Mouse (Mus musculus) ZHBTc4 (cell line): ENCODE measurements around the gene Ptbp1.

Source experiments
- DNase-seq: peaks from one replicate; pipeline ENCODE4 v3.0.0-alpha.2; 2011; ENCODE audit warnings: low read depth, low spot score

Ptbp1 gene

GRCm38 (mm10) chr10:79853860-79854795 lies at the start of gene Ptbp1:
Gene Ptbp1 (plus strand): TSS chr10:79854427.
- peak; percentile 100 for DNase-seq

- DNase-seq, result no peak
Measured at GRCm38 (mm10) chr10:79805636-79806035, 48.6 kb upstream of the Ptbp1 start.

DNA sequence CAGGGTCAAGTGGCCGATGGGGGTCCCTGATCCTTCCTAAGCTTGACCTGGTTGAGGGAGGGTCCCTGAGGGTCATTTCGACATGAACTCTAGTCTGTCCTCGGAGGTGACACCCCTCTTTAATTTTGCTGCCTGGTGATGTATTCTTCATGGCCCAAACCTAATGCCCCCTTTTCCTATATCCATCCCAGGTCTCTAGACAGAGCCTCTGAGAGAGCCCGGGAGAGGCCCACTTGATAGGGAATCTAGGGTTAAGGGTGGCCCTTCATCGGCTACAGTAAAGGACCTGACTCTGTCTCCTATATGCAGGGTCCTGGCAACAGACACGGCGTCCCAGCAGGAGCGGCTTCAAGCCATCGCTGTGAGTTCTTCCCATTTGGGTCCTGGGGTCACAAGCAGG lies 47.9 kb upstream of the Ptbp1 start:
- no peak for DNase-seq

GRCm38 (mm10) chr10:79806972-79807371 lies 47.3 kb upstream of the Ptbp1 start:
- DNase-seq, result peak; percentile 76

- DNase-seq, result no peak
Measured at GRCm38 (mm10) chr10:79807826-79808225, 46.4 kb upstream of the Ptbp1 start.

GRCm38 (mm10) chr10:79808728-79809127 lies 45.5 kb upstream of the Ptbp1 start:
- no peak for DNase-seq

- peak; percentile 73 for DNase-seq
Measured at GRCm38 (mm10) chr10:79811736-79812637, 42.2 kb upstream of the Ptbp1 start.

DNA sequence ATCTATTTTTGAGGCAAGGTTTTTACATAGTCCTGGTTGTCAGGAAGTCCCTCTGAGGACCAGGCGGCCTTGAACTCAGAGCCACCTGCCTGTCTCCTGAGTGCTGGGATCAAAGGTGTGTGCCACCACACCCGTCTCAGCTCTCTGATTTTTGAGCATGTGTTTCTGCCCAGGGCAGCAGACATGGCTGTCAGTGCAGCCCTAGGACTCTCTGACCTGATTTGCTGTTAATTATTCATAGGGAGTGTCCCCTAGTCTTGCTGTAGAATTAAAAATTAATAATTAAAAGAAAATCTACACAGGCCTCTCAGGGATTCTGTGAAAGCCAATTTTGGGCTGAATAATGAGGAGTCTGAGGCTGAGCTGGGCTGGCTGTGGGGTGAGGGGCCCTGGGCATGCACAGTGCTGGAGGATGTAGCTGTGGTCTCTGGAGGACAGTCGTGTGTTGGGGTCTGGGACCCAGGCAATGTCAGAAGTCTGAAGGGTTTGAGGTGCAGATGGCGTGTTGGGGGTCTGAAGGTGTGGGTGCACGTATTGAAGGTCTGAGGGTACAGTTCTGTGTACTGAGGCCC lies 39.9 kb upstream of the Ptbp1 start:
- DNase-seq, result no peak

GRCm38 (mm10) chr10:79815671-79816494 lies 38.3 kb upstream of the Ptbp1 start:
- DNase-seq, result no peak

- no peak for DNase-seq
Measured at GRCm38 (mm10) chr10:79817111-79817510, 37.1 kb upstream of the Ptbp1 start.

DNA sequence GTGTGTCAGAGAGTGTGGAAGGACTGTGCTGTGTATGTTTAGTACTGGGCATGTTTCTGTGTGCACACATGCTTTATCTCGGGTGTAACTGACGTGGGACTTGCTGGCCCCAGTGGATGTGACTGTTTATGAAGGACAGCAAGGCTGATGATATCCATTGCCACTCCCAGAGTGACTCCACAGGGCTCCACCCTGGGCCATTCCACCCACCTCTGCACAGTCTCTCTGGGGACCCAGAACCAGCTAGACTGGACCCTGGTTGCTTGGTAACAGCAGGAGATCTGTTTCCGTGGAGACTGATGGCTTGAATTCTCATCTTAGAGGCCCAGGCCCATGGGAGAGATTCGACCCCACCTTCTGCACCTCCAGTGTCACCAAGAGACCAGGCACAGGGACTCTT lies 36.0 kb upstream of the Ptbp1 start:
- DNase-seq, result no peak

- no peak for DNase-seq
Measured at GRCm38 (mm10) chr10:79819606-79820005, 34.6 kb upstream of the Ptbp1 start.

GRCm38 (mm10) chr10:79820277-79820676 lies 34.0 kb upstream of the Ptbp1 start:
- DNase-seq, result no peak

DNA sequence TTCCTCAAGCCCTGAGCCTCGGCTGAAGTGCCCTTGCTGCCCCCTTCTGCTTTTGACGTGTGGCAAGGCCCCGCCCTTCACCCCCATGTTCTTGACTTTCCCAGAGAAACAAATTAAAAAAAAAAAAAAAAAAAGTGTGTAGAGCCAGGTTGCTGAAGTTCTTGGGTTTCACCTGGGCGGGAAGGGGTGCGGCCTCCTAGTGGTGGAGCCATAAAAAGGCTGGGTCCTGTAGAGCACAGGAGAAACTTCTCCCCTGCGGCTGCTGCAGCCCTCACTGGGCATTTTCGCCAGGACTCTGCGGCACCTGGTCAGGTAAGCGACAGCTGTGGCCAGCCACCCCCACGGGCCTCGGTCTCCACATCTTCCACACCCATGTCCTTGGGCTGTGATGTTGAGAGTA lies 33.4 kb upstream of the Ptbp1 start, which contains the start of gene Misp:
Gene Misp, plus strand, starts transcription at position 208 of the 400 bp plus-strand sequence.
- DNase-seq, result peak; percentile 39

- no peak for DNase-seq
Measured at GRCm38 (mm10) chr10:79821731-79822130, 32.5 kb upstream of the Ptbp1 start.

DNA sequence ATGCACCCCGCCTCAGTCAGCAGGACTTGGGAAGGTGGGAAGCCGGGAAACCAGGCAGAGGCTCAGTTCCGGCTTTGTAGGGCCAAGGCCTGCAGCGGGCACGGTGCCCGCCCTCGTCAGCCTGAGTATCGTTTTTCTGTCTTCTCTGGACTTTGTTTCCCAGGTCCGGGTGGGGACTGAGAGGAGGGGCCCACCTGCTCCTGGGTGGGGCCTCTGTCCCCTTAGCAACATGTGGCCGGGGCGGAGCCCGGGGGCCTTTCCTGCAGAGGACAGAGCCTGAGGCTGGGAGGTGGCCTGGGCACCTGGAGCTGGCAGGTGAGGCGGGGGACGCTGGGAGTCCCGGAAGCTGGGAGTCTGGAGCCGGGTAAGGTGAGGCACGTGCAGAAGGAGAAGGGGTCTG lies 31.9 kb upstream of the Ptbp1 start:
- no peak for DNase-seq

DNA sequence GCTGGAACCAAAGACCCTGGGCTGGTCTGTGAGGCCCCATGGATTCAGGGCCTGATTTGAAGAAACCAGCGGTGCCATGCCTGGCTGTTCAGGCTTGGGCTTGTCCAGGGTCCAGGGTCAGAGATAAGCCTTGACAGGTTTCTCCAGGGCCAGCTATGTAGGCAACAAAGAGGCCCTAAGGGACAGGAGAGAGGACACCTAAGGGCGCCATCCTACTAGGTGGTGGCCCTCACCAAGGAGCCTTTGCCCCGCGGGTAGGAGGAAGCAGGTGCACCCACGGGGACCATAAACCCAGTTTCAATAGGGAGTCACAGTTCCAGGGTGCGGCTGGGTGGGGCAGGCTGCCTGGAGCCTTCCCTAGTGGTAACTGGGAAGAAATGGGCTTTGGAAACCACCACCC lies 31.2 kb upstream of the Ptbp1 start:
- DNase-seq, result no peak

GRCm38 (mm10) chr10:79824413-79824812 lies 29.8 kb upstream of the Ptbp1 start:
- peak; percentile 43 for DNase-seq

GRCm38 (mm10) chr10:79831583-79831982 lies 22.6 kb upstream of the Ptbp1 start:
- DNase-seq, result no peak

GRCm38 (mm10) chr10:79832026-79832785 lies 22.0 kb upstream of the Ptbp1 start:
- DNase-seq, result no peak
